In the genomic region with DNA sequence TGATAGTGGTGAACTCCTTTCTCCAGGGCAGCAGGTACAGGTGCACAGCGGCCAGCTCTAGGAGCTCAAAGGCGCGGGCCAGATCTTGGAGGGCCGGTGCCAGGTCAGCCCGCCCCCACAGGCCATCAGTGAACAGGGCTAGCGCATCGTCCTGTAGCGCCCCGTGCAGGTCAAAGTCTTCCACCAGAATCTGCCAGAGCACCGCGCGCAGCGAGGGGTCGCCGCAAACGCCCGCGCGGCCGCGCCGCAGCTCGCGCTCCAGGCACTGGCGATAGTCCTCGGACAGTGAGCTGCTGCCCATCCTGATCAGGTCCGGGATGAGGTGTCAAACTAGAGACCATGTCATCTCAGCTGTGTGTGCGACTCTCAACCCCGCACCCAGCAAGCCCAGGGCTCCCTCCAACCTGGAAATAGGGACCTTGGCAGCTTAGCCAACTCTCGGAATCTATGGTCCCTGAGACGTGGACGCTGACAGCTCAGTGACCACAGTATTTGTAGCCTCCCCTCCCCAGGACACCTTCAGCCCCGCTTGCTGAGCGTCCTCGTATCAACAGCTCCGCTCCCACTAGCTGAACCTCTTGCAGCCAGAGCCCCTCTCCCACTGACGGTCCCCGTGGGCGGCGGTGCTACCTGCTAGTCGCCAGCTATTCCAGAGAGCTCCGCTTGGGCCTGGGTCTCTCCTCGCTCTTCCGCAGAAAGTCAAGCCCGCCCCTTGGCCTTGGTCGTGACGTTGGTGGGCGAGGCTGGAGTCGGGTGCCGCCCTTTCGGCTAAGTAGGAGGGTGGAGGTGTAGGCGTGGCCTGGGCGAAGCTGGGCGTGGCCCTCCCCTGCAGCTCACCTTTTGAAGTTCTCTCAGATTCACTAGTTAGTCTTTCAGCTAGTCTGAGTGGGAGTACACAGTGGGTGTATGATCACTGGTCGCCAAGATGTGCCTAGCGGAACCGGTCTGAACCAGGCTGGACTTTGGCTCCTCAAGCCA, we compare ENCODE assay signal across 8 mouse cellular contexts. TPM values are rescaled to one million over a fixed set of nuclear protein-coding genes. Genes with fewer than 3 reads are reported as not detected.
DNase-seq lines count a peak whose midpoint lies in the region; ATAC-seq and TF ChIP-seq lines count a peak whose summit lies in the region.

Gene Spata2l, minus strand, starts transcription at position 714 of the 978 bp plus-strand sequence.

- no peaks in the 10 kb centered on the region for H3K9me3 ChIP-seq in hindbrain, embryonic 10.5 days
- no peaks in the 10 kb centered on the region for H3K9me3 ChIP-seq in lung, postnatal 0 days (ENCODE audit: low read length)

- peak within 1 kb of the TSS; percentile 95 for H3K4me2 ChIP-seq in lung, postnatal 0 days (replicated peaks; ENCODE audit: low read depth, low read length)

- H3K9ac ChIP-seq in lung, postnatal 0 days (replicated peaks; ENCODE audit: low read depth), result peak within 1 kb of the TSS; percentile 20

- TF ChIP-seq CTCF in lung, postnatal 0 days (IDR thresholded peaks at IDR 0.05), result peak; percentile 63

- 0 out of 2 replicates have a peak, but pooled peaks cover 2% of the 10 kb centered on the region for H3K36me3 ChIP-seq in hindbrain, embryonic 10.5 days
- H3K36me3 ChIP-seq in lung, postnatal 0 days (ENCODE audit: insufficient read depth, low read length), result no peaks in the 10 kb centered on the region

- peaks cover 52% of the 10 kb centered on the region for H3K4me1 ChIP-seq in hindbrain, embryonic 10.5 days (replicated peaks)
- peaks cover 4% of the 10 kb centered on the region; the same call in 1 of the 2 replicates for H3K4me1 ChIP-seq in lung, postnatal 0 days (ENCODE audit: insufficient read depth, low read depth, low read length)

- H3K27me3 ChIP-seq in hindbrain, embryonic 10.5 days (ENCODE audit: insufficient read depth, poor library complexity, severe bottlenecking), result peaks cover 44% of the 10 kb centered on the region
- H3K27me3 ChIP-seq in lung, postnatal 0 days (replicated peaks; ENCODE audit: insufficient read depth, low read length), result 0 out of 2 replicates have a peak, but pooled peaks cover 7% of the 10 kb centered on the region

- DNase-seq in NIH3T3 (ENCODE audit: low read depth), result peak; percentile 88
- peak; percentile 87 for DNase-seq in cerebellum, adult 9-11 months
- DNase-seq in frontal cortex, adult 2 months (ENCODE audit: extremely low spot score in 1 of 2, low spot score in 1 of 2), result peak in 1 of 2 experiments; percentile 90
- DNase-seq in hindbrain, embryonic 10.5 days (ENCODE audit: low spot score), result peak; percentile 90
- DNase-seq in layer of hippocampus, postnatal 10 days (ENCODE audit: low spot score in 2 of 2), result peak; percentile 78 to 83
- peak; percentile 92 for DNase-seq in lung, postnatal 0 days (ENCODE audit: low spot score)
- peak; percentile 44 for DNase-seq in ovary, postnatal 10 days (ENCODE audit: low spot score)
- peak; percentile 92 to 96 for DNase-seq in thymus, postnatal 10 days (ENCODE audit: low spot score in 2 of 2)

- 2% methylated on average over 57 of the region's 57 CpGs for WGBS in hindbrain, embryonic 10.5 days
- under 1% methylated on average over 57 of the region's 57 CpGs for WGBS in lung, postnatal 0 days

- 0 out of 2 replicates have a peak within 1 kb of the TSS, but pooled peaks have one; percentile 5 for H3K27ac ChIP-seq in hindbrain, embryonic 10.5 days
- H3K27ac ChIP-seq in lung, postnatal 0 days (ENCODE audit: low read length), result no peak within 1 kb of the TSS

- H3K4me3 ChIP-seq in hindbrain, embryonic 10.5 days, result peak within 1 kb of the TSS; percentile 57
- peak within 1 kb of the TSS; percentile 60 for H3K4me3 ChIP-seq in lung, postnatal 0 days (ENCODE audit: low read depth, low read length)

- no peak for TF ChIP-seq EP300 in lung, postnatal 0 days (IDR thresholded peaks at IDR 0.05)

- ATAC-seq in lung, postnatal 0 days, result peak; percentile 93

RNA-seq across cellular contexts. Expression of gene Spata2l, which starts in this region (rescaled TPM):
- 46.3 and 53.3 TPM in 2 replicates for polyA plus RNA-seq in frontal cortex, adult 2 months (2012; rRNA removed)
- 2.3 and 3.3 TPM in 2 replicates for polyA plus RNA-seq in hindbrain, embryonic 10.5 days (2016; fragmentation: Nextera tagmentation; extraction: Ambion mirVana)
- total RNA-seq in layer of hippocampus, postnatal 10 days (2021), result 10 to 100 TPM; 83.0 to 91.1 TPM
- polyA plus RNA-seq in lung, postnatal 0 days (2015; fragmentation: Nextera tagmentation; extraction: Ambion mirVana), result 4.8 TPM in 2 replicates
